Mouse (Mus musculus) heart, embryonic 14.5 days (tissue): ENCODE measurements at regions not wholly inside any gene's neighbourhood (a gene's known extent, or its start where the extent isn't known, plus 50 kb on each side); places are given as distances from the start of the nearest gene placed in this dataset.

ENCODE experiments used
- ATAC-seq: fragments of 200-750 bp; cut with Nextera tagmentation; 2 replicates; pipeline ENCODE4 v1.8.0; 2017; ENCODE audit warnings: low read depth, moderate TSS enrichment; ENCODE audit not compliant: insufficient number of reproducible peaks, insufficient read depth, low FRiP score
- H3K27ac ChIP-seq, 2 experiments: fragments of 200-500 bp in 1 of 2; fragments of 300-500 bp in 1 of 2; sonication (generic) in 1 of 2; replicated peaks in 1 of 2; 2 replicates each; pipeline ENCODE4 v1.5.1; 2012 to 2014; ENCODE audit warnings: low read depth in 2 of 2, low read length in 2 of 2, control low read depth in 1 of 2, mild to moderate bottlenecking in 1 of 2, mixed read lengths in 1 of 2; ENCODE audit not compliant: control insufficient read depth in 1 of 2, insufficient read depth in 1 of 2
- H3K27me3 ChIP-seq: fragments of 300-500 bp; sonication (generic); 2 replicates; pipeline ENCODE4 v1.6.1; 2014; ENCODE audit warnings: mild to moderate bottlenecking, low read length, control low read depth; ENCODE audit not compliant: control insufficient read depth, insufficient read depth
- H3K36me3 ChIP-seq: fragments of 300-500 bp; sonication (generic); 2 replicates; pipeline ENCODE4 v1.6.1; 2014; ENCODE audit warnings: mild to moderate bottlenecking, control low read depth, low read length, mixed read lengths; ENCODE audit not compliant: control insufficient read depth, insufficient read depth
- H3K4me1 ChIP-seq, 2 experiments: fragments of 200-500 bp in 1 of 2; fragments of 300-500 bp in 1 of 2; sonication (generic) in 1 of 2; 2 replicates each; pipeline ENCODE4 v1.6.1; 2012 to 2014; ENCODE audit warnings: low read length in 2 of 2, control low read depth in 1 of 2, mixed read lengths in 1 of 2; ENCODE audit not compliant: control insufficient read depth in 2 of 2, insufficient read depth in 2 of 2
- H3K4me2 ChIP-seq: fragments of 300-500 bp; sonication (generic); 2 replicates; pipeline ENCODE4 v1.6.1; 2014; ENCODE audit warnings: mild to moderate bottlenecking, low read length
- H3K4me3 ChIP-seq, 2 experiments: fragments of 200-500 bp in 1 of 2; fragments of 300-500 bp in 1 of 2; sonication (generic) in 1 of 2; 2 replicates each; pipeline ENCODE4 v1.5.1; 2012 to 2014; ENCODE audit warnings: low read length in 2 of 2, mild to moderate bottlenecking in 2 of 2, control low read depth in 1 of 2, low read depth in 1 of 2, moderate library complexity in 1 of 2; ENCODE audit not compliant: control insufficient read depth in 1 of 2, insufficient read depth in 1 of 2
- H3K9ac ChIP-seq: fragments of 300-500 bp; sonication (generic); 2 replicates; pipeline ENCODE4 v1.6.1; 2014; ENCODE audit warnings: mild to moderate bottlenecking, low read length
- H3K9me3 ChIP-seq: fragments of 300-500 bp; sonication (generic); 2 replicates; pipeline ENCODE4 v1.6.1; 2016; ENCODE audit warnings: low read length, control low read depth; ENCODE audit not compliant: control insufficient read depth
- WGBS: fragments of 180-500 bp; shearing (Covaris S2); extraction: QIAGEN DNeasy Blood & Tissue Kit; methylation state at CpG from one replicate; pipeline ENCODE4 v1.1.7; 2014; 5-methylcytosine and 5-hydroxymethylcytosine counted together

DNA sequence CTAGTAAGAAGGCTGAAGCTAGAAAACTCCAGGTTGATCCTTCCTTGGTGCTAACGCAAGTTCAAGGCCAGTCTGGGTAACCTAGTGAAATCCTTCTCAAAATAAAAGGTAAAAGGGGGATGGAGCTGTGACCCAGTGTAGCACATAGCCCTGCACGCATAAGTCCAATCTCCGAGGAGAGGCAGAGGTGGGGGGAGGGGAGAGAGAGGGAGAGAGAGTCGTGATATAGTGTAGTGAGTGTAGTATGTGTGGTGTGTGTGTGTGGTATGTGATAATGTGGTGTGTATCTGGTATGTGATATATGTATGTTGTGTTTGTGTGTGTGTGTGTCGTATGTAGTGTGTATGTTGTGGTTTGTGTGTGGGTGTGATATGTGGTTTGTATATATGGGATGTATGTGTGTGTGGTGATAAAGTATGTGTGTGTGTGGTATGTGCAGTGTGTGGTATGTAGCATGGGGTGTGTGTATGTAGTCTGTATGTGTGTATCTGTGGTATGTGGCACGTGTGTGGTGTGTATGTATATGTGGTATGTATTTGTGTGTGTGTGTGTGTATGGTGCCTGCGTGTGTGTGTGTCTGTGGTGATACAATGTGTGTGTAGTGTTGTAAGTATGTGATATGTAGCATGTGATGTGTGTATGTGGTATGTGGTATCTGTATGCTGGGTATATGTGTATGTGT is 275.7 kb upstream of the Pfn2 start:
- no peak for ATAC-seq
- H3K36me3 ChIP-seq: no peaks in the 10 kb centered on the region
- 66% methylated on average over 7 of the region's 7 CpGs for WGBS

DNA sequence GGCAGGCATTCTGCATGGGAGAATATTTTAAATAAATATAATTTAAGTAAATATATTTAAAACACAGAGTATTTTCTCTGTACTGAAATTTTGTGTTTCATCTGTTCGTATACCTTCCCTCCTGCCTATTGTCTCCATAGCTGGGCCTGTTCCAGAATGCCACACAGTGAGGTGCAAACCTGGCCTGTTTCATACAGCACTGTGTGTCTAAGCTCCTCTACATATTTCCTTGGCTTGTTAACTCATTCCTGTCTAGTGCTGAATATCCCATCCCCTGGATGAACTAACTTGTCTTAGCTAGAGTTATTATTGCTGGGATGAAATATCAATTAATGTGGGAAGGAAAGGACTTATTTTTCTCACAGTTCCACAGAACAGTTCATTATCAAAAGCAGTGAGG is 277.0 kb upstream of the Pfn2 start:
- H3K27ac ChIP-seq: no peak overlapping the region
- peaks cover 0 to 3% of the 10 kb centered on the region in 2 experiments; a peak in 2 of 4 replicates for H3K4me1 ChIP-seq
- no peak overlapping the region for H3K9ac ChIP-seq
- no peak for ATAC-seq
- H3K4me3 ChIP-seq: no peak overlapping the region
- 57% methylated on average over 1 of the region's 1 CpGs for WGBS
- H3K27me3 ChIP-seq: no peaks in the 10 kb centered on the region
- no peaks in the 10 kb centered on the region for H3K9me3 ChIP-seq
- no peak overlapping the region for H3K4me2 ChIP-seq
- no peaks in the 10 kb centered on the region for H3K36me3 ChIP-seq

More for the DNA sequence above, 275.7 kb upstream of the Pfn2 start:
- Histone ChIP-seq H3K4me1 (peaks cover 0 to 3% of the 10 kb centered on the region in 2 experiments; a peak in 2 of 4 replicates), H3K27me3 (no peaks in the 10 kb centered on the region), H3K27ac (no peak overlapping the region), H3K9ac (no peak overlapping the region), H3K4me3 (no peak overlapping the region), H3K9me3 (no peaks in the 10 kb centered on the region), H3K4me2 (no peak overlapping the region)

DNA sequence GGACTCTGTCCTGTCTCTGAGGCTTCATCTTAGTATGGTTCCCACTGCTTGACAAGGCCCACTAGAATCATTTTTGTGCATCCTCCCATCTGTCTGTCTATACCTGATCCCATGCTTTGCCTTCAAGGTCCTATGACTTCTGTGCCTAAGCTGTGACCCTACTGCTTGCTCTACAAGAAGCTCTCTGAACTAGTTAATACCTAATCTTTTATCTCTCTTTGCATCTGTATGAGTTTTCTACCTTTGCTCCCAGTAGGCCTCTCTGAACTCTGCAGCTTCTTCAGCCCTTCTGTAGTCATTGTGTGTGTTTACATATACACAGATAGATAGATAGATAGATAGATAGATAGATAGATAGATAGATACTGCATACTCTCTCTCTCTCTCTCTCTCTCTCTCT is 279.1 kb upstream of the Pfn2 start:
- Histone ChIP-seq H3K4me3 (no peak overlapping the region), H3K4me1 (peaks cover 0 to 3% of the 10 kb centered on the region in 2 experiments; a peak in 2 of 4 replicates), H3K36me3 (no peaks in the 10 kb centered on the region), H3K27ac (no peak overlapping the region), H3K9ac (no peak overlapping the region), H3K4me2 (no peak overlapping the region), H3K27me3 (no peaks in the 10 kb centered on the region), H3K9me3 (no peaks in the 10 kb centered on the region)
- ATAC-seq: no peak

DNA sequence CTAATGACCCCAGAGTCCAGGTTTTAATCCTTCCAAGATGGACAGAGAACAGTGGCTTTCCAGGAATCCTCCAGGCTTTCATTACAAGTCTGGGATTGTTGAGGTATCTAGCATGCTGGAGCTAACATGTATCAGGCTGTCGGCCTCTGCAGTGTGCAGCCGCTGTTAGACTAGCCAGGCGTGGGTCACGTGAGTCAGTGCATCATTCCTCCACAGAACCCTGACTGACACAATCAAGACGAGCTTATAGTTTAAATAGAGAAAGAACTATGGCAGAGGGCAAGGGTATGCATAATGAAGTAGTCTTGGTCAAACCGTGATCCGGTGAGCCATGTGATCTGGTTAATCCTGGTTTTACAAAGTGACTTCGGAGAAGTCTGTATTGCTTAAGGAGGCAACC is 280.2 kb upstream of the Pfn2 start:
- Histone ChIP-seq H3K4me3 (no peak overlapping the region), H3K9ac (no peak overlapping the region), H3K36me3 (no peaks in the 10 kb centered on the region), H3K4me1 (no peaks in the 10 kb centered on the region), H3K4me2 (no peak overlapping the region), H3K9me3 (no peaks in the 10 kb centered on the region), H3K27ac (no peak overlapping the region), H3K27me3 (no peaks in the 10 kb centered on the region)
- no peak for ATAC-seq
- WGBS: 72% methylated on average over 8 of the region's 8 CpGs

DNA sequence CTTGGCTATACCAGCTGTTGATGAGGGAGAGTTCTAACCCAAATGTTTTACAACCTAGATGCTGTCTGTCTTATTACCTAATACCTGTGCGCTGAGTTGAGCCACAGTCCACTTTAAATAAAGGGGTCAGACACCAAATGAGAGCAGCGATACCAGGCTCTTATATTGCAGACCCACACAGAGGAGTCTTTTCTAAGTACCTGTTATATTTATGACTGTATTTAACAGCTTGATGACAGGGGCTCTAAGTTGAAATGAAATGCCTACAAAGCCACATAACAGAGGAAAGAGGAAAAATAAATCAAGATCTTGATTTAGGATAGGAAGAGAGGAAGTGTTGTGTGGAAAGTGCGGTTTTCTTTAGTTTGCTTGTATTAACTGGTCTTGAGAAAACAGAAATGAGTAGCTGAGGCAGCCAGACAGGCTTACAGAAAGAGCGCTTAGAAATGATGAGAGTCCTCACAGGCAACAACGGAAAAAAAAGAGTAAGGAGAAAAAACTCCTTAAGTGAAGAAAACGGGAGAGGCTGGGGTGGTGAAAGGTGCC is 281.6 kb upstream of the Pfn2 start:
- WGBS: 45% methylated on average over 6 of the region's 6 CpGs
- H3K9me3 ChIP-seq: no peaks in the 10 kb centered on the region
- no peaks in the 10 kb centered on the region for H3K27me3 ChIP-seq
- H3K4me2 ChIP-seq: no peak overlapping the region
- H3K36me3 ChIP-seq: no peaks in the 10 kb centered on the region
- no peak for ATAC-seq
- H3K4me1 ChIP-seq: no peaks in the 10 kb centered on the region
- no peak overlapping the region for H3K9ac ChIP-seq
- no peak overlapping the region for H3K4me3 ChIP-seq
- no peak overlapping the region for H3K27ac ChIP-seq

DNA sequence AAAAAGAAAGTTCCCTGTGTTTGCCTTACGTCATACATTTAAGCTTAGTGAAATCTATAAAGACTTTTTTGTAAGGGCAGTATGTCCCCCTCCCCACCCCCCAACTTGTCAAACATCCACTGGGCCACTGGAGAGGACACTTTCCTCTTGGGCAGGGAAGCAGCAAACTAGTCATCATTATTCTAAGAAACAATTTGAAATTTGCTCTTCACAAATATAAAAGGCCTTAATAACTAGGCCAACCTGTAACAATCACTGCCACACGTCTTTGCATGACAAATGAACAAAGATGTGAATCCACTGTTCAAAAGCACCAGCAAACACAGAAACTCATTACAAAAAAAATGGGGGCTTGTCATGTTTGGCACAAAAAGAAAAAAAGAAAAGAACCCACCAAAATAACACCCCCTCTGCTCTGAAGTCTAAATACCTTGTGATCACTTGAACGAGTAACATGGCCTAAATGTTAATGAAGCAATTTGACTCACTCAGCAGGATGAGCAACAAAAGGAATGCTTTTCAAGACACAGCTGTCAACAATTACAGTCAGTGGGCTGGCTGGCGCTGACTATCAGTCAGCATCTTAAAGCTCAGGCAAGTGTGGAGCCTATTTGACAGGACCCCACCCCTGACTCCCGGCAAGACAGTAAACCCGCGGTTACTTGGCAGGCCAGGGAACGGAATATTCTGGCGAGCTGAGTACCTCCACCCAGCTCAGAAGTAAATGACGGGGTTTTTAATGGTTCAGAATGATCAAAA is 278.7 kb upstream of the Tsc22d2 start:
- H3K27me3 ChIP-seq: no peaks in the 10 kb centered on the region
- 40% methylated on average over 10 of the region's 10 CpGs for WGBS
- no peak overlapping the region for H3K27ac ChIP-seq
- no peak overlapping the region for H3K4me3 ChIP-seq
- H3K36me3 ChIP-seq: no peaks in the 10 kb centered on the region
- H3K4me2 ChIP-seq: no peak overlapping the region
- no peaks in the 10 kb centered on the region for H3K9me3 ChIP-seq
- no peaks in the 10 kb centered on the region for H3K4me1 ChIP-seq
- H3K9ac ChIP-seq: no peak overlapping the region
- no peak for ATAC-seq

DNA sequence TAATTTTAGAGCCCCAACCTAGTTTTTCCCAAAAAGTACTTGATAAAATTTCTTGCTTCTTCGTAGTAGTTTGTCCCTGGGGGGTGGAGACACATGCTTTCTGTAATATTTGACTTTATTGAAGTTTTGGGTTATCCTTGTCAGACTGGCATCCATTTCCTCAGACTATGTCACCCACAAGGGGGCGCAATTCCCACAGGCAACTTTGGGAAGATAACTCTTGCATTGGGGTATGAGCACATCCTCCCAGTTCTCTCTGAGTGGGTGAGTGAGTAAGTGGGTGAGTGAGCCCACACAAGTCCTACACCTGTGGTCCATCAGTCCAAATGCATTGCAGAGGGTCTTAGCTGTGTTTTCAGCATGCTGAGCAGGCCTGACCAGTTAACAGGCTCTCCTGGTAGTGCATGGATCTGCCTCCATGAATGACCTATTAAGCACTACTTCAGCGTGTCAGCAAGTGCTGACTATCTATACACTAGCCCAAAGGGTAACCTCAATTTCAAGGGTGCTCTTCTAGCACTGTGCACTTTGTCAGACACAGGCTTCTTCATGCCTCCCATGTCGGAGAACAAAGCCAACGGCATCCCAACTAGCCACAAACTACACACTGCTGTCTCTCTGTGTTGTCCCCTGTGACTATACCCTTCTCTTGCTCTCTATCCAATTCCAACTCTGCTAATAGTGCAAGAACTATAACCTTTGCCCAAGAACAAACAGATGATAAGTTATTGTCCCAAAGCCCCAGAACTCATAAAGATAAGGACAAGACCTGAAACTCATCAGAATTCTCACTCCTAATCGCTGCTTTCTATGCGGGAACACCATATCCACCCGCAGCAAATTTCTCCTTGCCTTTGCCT is 275.6 kb upstream of the Tsc22d2 start:
- Histone ChIP-seq H3K27me3 (no peaks in the 10 kb centered on the region), H3K27ac (no peak overlapping the region), H3K9me3 (no peaks in the 10 kb centered on the region), H3K4me1 (no peaks in the 10 kb centered on the region), H3K9ac (no peak overlapping the region), H3K4me2 (no peak overlapping the region), H3K4me3 (no peak overlapping the region), H3K36me3 (no peaks in the 10 kb centered on the region)
- ATAC-seq: no peak
- WGBS: 65% methylated on average over 8 of the region's 8 CpGs
